Mouse (Mus musculus) liver, adult 2 months (tissue): Measurements from ENCODE around the gene Washc2. TPM values are rescaled to one million over a fixed set of nuclear protein-coding genes. Genes with fewer than 3 reads are reported as not detected.

Experiments used
- DNase-seq: peaks from one replicate; pipeline ENCODE4 v3.0.0-alpha.2; 2011; ENCODE audit warnings: low read depth, low spot score; ENCODE audit errors: extremely low read depth
- H3K27ac ChIP-seq: fragments of 200-500 bp; replicated peaks from 2 replicates; pipeline ENCODE4 v1.5.1; 2012; ENCODE audit warnings: low read depth, mild to moderate bottlenecking, control low read depth, inconsistent platforms, low read length; ENCODE audit not compliant: insufficient read depth
- H3K27me3 ChIP-seq: fragments of 200-500 bp; 2 replicates; pipeline ENCODE4 v1.6.1; 2012; ENCODE audit warnings: mild to moderate bottlenecking, moderate library complexity, low read length, inconsistent platforms; ENCODE audit not compliant: control insufficient read depth, insufficient read depth
- H3K36me3 ChIP-seq: fragments of 200-500 bp; 2 replicates; pipeline ENCODE4 v1.6.1; 2012; ENCODE audit warnings: low read length, inconsistent platforms; ENCODE audit not compliant: control insufficient read depth, insufficient read depth
- H3K4me1 ChIP-seq: fragments of 200-500 bp; 2 replicates; pipeline ENCODE4 v1.6.1; 2011; ENCODE audit warnings: low read length; ENCODE audit not compliant: control insufficient read depth, insufficient read depth
- H3K4me3 ChIP-seq: fragments of 200-500 bp; 2 replicates; pipeline ENCODE4 v1.5.1; 2011; ENCODE audit warnings: low read depth, mild to moderate bottlenecking, control low read depth, low read length, moderate library complexity; ENCODE audit not compliant: insufficient read depth
- H3K79me2 ChIP-seq: fragments of 200-500 bp; 2 replicates; pipeline ENCODE4 v1.6.1; 2012; ENCODE audit warnings: inconsistent platforms, mild to moderate bottlenecking, low read length, moderate library complexity; ENCODE audit not compliant: control insufficient read depth, insufficient read depth
- H3K9ac ChIP-seq: fragments of 200-500 bp; 2 replicates; pipeline ENCODE4 v1.6.1; 2012; ENCODE audit warnings: low read depth, mild to moderate bottlenecking, control low read depth, inconsistent platforms, low read length
- CTCF ChIP-seq: fragments of 200-500 bp; IDR thresholded peaks from 2 replicates; pipeline ENCODE4 v1.5.1; 2011; ENCODE audit warnings: low read depth, low read length, control low read depth
- POLR2A ChIP-seq: fragments of 200-500 bp; IDR thresholded peaks from 2 replicates; pipeline ENCODE4 v1.6.1; 2011; ENCODE audit warnings: low read length, control low read depth; ENCODE audit not compliant: insufficient read depth; ENCODE audit errors: extremely low read depth
- WGBS: fragments of 180-500 bp; shearing (Covaris S2); methylation state at CpG from one replicate; pipeline ENCODE4 v1.1.7; 2018; 5-methylcytosine and 5-hydroxymethylcytosine counted together
- polyA plus RNA-seq: library from polyadenylated mRNA; depleted of rRNA; stranded (reverse); fragments of >200 nt; gene quantifications from 2 replicates; pipeline ENCODE4 v1.2.3, GENCODE M21; 2012; rRNA removed
- total RNA-seq: library from RNA; depleted of rRNA; stranded (reverse); fragments of >200 nt; gene quantifications from 2 replicates; pipeline ENCODE4 v1.2.3, GENCODE M21; 2014; rRNA removed

The Washc2 gene
- total and polyA plus RNA-seq, 2 experiments, result 32.7 to 38.5 TPM

GRCm38 (mm10) chr6:116311411-116311810, 103.6 kb downstream of the Washc2 start:
- H3K27ac ChIP-seq, result no peak overlapping the region
- 81% methylated on average over 2 of the region's 2 CpGs for WGBS
- no peaks in the 10 kb centered on the region for H3K27me3 ChIP-seq
- H3K36me3 ChIP-seq, result peaks cover 29% of the 10 kb centered on the region
- H3K79me2 ChIP-seq, result no peaks in the 10 kb centered on the region
- H3K4me3 ChIP-seq, result no peak overlapping the region
- TF ChIP-seq CTCF (no peak), POLR2A (no peak)
- no peak for DNase-seq
- H3K4me1 ChIP-seq, result no peaks in the 10 kb centered on the region
- H3K9ac ChIP-seq, result no peak overlapping the region

Other genes starting within 250 kb of the Washc2 start
- gene Plxnd1, start 213.0 kb upstream of the Washc2 start, total RNA-seq, result 12.4 and 17.4 TPM in 2 replicates
- gene Plxnd1, start 213.0 kb upstream of the Washc2 start, polyA plus RNA-seq, result 12.1 and 18.4 TPM in 2 replicates
- 34.3 and 38.0 TPM in 2 replicates for gene Tmcc1, start 14.6 kb upstream of the Washc2 start, total RNA-seq
- 13.8 and 17.7 TPM in 2 replicates for gene Tmcc1, start 14.6 kb upstream of the Washc2 start, polyA plus RNA-seq
- 25.6 and 28.0 TPM in 2 replicates for gene Zfand4, start 56.2 kb downstream of the Washc2 start, total RNA-seq
- 3.1 and 4.0 TPM in 2 replicates for gene Zfand4, start 56.2 kb downstream of the Washc2 start, polyA plus RNA-seq
- 97.5 and 100 TPM in 2 replicates for gene March8, start 130.0 kb downstream of the Washc2 start, total RNA-seq
- 58.4 and 62.5 TPM in 2 replicates for gene March8, start 130.0 kb downstream of the Washc2 start, polyA plus RNA-seq